Mouse (Mus musculus) olfactory bulb, adult 2 months (tissue): ENCODE measurements at regions not wholly inside any gene's neighbourhood (a gene's known extent, or its start where the extent isn't known, plus 50 kb on each side); places are given as distances from the start of the nearest gene placed in this dataset.

Experiments used
- CTCF ChIP-seq: fragments of 200-500 bp; IDR thresholded peaks from 2 replicates; pipeline ENCODE4 v1.5.1; 2012; ENCODE audit warnings: low read depth, mild to moderate bottlenecking, low read length, moderate library complexity; ENCODE audit not compliant: insufficient read depth
- POLR2A ChIP-seq: fragments of 200-500 bp; IDR thresholded peaks from 2 replicates; pipeline ENCODE4 v1.6.1; 2012; ENCODE audit warnings: mild to moderate bottlenecking, low read depth, low read length, moderate library complexity; ENCODE audit not compliant: insufficient read depth

GRCm38 (mm10) chr12:70592821-70593220 is 139.9 kb downstream of the Tmx1 start:
- TF ChIP-seq POLR2A (no peak), CTCF (no peak)
